Mouse (Mus musculus): ENCODE results near the gene Spata18. TPM values are rescaled to one million over a fixed set of nuclear protein-coding genes. Genes with fewer than 3 reads are reported as not detected.

Gene Spata18
- not detected for polyA plus RNA-seq (2012; fragmentation: generic; extraction: Trizol)

- peak within 1 kb of the TSS; percentile 19 for H3K4me3 ChIP-seq
- peak within 1 kb of the TSS; percentile 31 for H3ac ChIP-seq (ENCODE audit: control insufficient read depth, insufficient read length)
- H3K36me3 ChIP-seq (ENCODE audit: control insufficient read depth, insufficient read depth) = no peaks in the 10 kb centered on the region
- H3K4me2 ChIP-seq (ENCODE audit: low read depth) = peak within 1 kb of the TSS; percentile 89
- H3K27me3 ChIP-seq (ENCODE audit: control insufficient read depth, insufficient read depth, insufficient read length) = peaks cover 33% of the 10 kb centered on the region
- TF ChIP-seq REST (IDR thresholded peaks at IDR 0.05; ENCODE audit: insufficient read depth, insufficient read length) (no peak), E2F4 (IDR thresholded peaks at IDR 0.05; ENCODE audit: insufficient read depth) (no peak), POLR2A (IDR thresholded peaks at IDR 0.05; ENCODE audit: insufficient read length, low read depth) (no peak), CEBPB (IDR thresholded peaks at IDR 0.05; ENCODE audit: insufficient read depth, poor library complexity, severe bottlenecking) (no peak), MYOG (IDR thresholded peaks at IDR 0.05; ENCODE audit: control insufficient read depth in 1 of 3, insufficient read depth in 1 of 3, insufficient read length in 2 of 3, low read depth in 2 of 3) (no peak), MYOD1 (IDR thresholded peaks at IDR 0.05; ENCODE audit: control insufficient read depth in 1 of 3, insufficient read length in 2 of 3, low read depth in 2 of 3) (no peak), MAX (IDR thresholded peaks at IDR 0.05; ENCODE audit: low read depth) (no peak), POLR2AphosphoS2 (IDR thresholded peaks at IDR 0.05; ENCODE audit: insufficient read length, low read depth) (no peak), SRF (IDR thresholded peaks at IDR 0.05; ENCODE audit: control insufficient read depth, insufficient read length, low read depth) (no peak), TCF12 (IDR thresholded peaks at IDR 0.05; ENCODE audit: insufficient read depth, poor library complexity, severe bottlenecking) (no peak), TCF3 (IDR thresholded peaks at IDR 0.05; ENCODE audit: insufficient read length, low read depth) (no peak)
- H3K79me2 ChIP-seq (ENCODE audit: control insufficient read depth, insufficient read depth) = peaks cover 6% of the 10 kb centered on the region
Measured at GRCm38 (mm10) chr5:73651061-73651854, at the start of gene Spata18. Gene Spata18 (plus strand): TSS chr5:73651379.

- H3K79me2 ChIP-seq (ENCODE audit: control insufficient read depth, insufficient read depth) = no peaks in the 10 kb centered on the region
- no peak overlapping the region for H3ac ChIP-seq (ENCODE audit: control insufficient read depth, insufficient read length)
- TF ChIP-seq POLR2A (IDR thresholded peaks at IDR 0.05; ENCODE audit: insufficient read length, low read depth) (no peak), USF1 (IDR thresholded peaks at IDR 0.05; ENCODE audit: low read depth) (no peak), MYOG (IDR thresholded peaks at IDR 0.05; ENCODE audit: control insufficient read depth in 1 of 3, insufficient read depth in 1 of 3, insufficient read length in 2 of 3, low read depth in 2 of 3) (no peak)
- no peaks in the 10 kb centered on the region for H3K36me3 ChIP-seq (ENCODE audit: control insufficient read depth, insufficient read depth)
- no peak overlapping the region for H3K4me3 ChIP-seq
- H3K4me2 ChIP-seq (ENCODE audit: low read depth) = no peak overlapping the region
- H3K27me3 ChIP-seq (ENCODE audit: control insufficient read depth, insufficient read depth, insufficient read length) = no peaks in the 10 kb centered on the region
Measured at GRCm38 (mm10) chr5:73602865-73603264, 48.3 kb upstream of the Spata18 start.

- no peak overlapping the region for H3K4me3 ChIP-seq
- no peak overlapping the region for H3K4me2 ChIP-seq (ENCODE audit: low read depth)
- no peak for TF ChIP-seq MYOD1 (IDR thresholded peaks at IDR 0.05; ENCODE audit: control insufficient read depth in 1 of 3, insufficient read length in 2 of 3, low read depth in 2 of 3)
- no peaks in the 10 kb centered on the region for H3K36me3 ChIP-seq (ENCODE audit: control insufficient read depth, insufficient read depth)
- no peak overlapping the region for H3ac ChIP-seq (ENCODE audit: control insufficient read depth, insufficient read length)
- no peaks in the 10 kb centered on the region for H3K27me3 ChIP-seq (ENCODE audit: control insufficient read depth, insufficient read depth, insufficient read length)
- no peaks in the 10 kb centered on the region for H3K79me2 ChIP-seq (ENCODE audit: control insufficient read depth, insufficient read depth)
Measured at GRCm38 (mm10) chr5:73604542-73604941, 46.6 kb upstream of the Spata18 start.

- TF ChIP-seq USF1 (IDR thresholded peaks at IDR 0.05; ENCODE audit: low read depth) (no peak), E2F4 (IDR thresholded peaks at IDR 0.05; ENCODE audit: insufficient read depth) (no peak), MAX (IDR thresholded peaks at IDR 0.05; ENCODE audit: low read depth) (no peak), POLR2A (IDR thresholded peaks at IDR 0.05; ENCODE audit: insufficient read length, low read depth) (no peak), REST (IDR thresholded peaks at IDR 0.05; ENCODE audit: insufficient read depth, insufficient read length) (no peak), SRF (IDR thresholded peaks at IDR 0.05; ENCODE audit: control insufficient read depth, insufficient read length, low read depth) (no peak), POLR2AphosphoS2 (IDR thresholded peaks at IDR 0.05; ENCODE audit: insufficient read length, low read depth) (no peak), MYOD1 (IDR thresholded peaks at IDR 0.05; ENCODE audit: control insufficient read depth in 1 of 3, insufficient read length in 2 of 3, low read depth in 2 of 3) (no peak), TCF3 (IDR thresholded peaks at IDR 0.05; ENCODE audit: insufficient read length, low read depth) (no peak)
- no peak overlapping the region for H3ac ChIP-seq (ENCODE audit: control insufficient read depth, insufficient read length)
- H3K79me2 ChIP-seq (ENCODE audit: control insufficient read depth, insufficient read depth) = no peaks in the 10 kb centered on the region
- H3K27me3 ChIP-seq (ENCODE audit: control insufficient read depth, insufficient read depth, insufficient read length) = no peaks in the 10 kb centered on the region
- no peak overlapping the region for H3K4me2 ChIP-seq (ENCODE audit: low read depth)
- no peaks in the 10 kb centered on the region for H3K36me3 ChIP-seq (ENCODE audit: control insufficient read depth, insufficient read depth)
- no peak overlapping the region for H3K4me3 ChIP-seq
Measured at GRCm38 (mm10) chr5:73604964-73605363, 46.2 kb upstream of the Spata18 start.

GRCm38 (mm10) chr5:73611071-73611470, 40.1 kb upstream of the Spata18 start:
- no peak overlapping the region for H3ac ChIP-seq (ENCODE audit: control insufficient read depth, insufficient read length)
- peaks cover 4% of the 10 kb centered on the region for H3K27me3 ChIP-seq (ENCODE audit: control insufficient read depth, insufficient read depth, insufficient read length)
- H3K36me3 ChIP-seq (ENCODE audit: control insufficient read depth, insufficient read depth) = no peaks in the 10 kb centered on the region
- no peak for TF ChIP-seq TCF3 (IDR thresholded peaks at IDR 0.05; ENCODE audit: insufficient read length, low read depth)
- no peak for TF ChIP-seq SRF (IDR thresholded peaks at IDR 0.05; ENCODE audit: control insufficient read depth, insufficient read length, low read depth)
- no peak for TF ChIP-seq MYOG (IDR thresholded peaks at IDR 0.05; ENCODE audit: control insufficient read depth in 1 of 3, insufficient read depth in 1 of 3, insufficient read length in 2 of 3, low read depth in 2 of 3)
- no peak for TF ChIP-seq POLR2AphosphoS2 (IDR thresholded peaks at IDR 0.05; ENCODE audit: insufficient read length, low read depth)
- TF ChIP-seq MAX (IDR thresholded peaks at IDR 0.05; ENCODE audit: low read depth) = no peak
- TF ChIP-seq TCF12 (IDR thresholded peaks at IDR 0.05; ENCODE audit: insufficient read depth, poor library complexity, severe bottlenecking) = no peak
- no peak for TF ChIP-seq E2F4 (IDR thresholded peaks at IDR 0.05; ENCODE audit: insufficient read depth)
- no peak for TF ChIP-seq USF1 (IDR thresholded peaks at IDR 0.05; ENCODE audit: low read depth)
- TF ChIP-seq MYOD1 (IDR thresholded peaks at IDR 0.05; ENCODE audit: control insufficient read depth in 1 of 3, insufficient read length in 2 of 3, low read depth in 2 of 3) = no peak
- TF ChIP-seq CEBPB (IDR thresholded peaks at IDR 0.05; ENCODE audit: insufficient read depth, poor library complexity, severe bottlenecking) = no peak
- no peak for TF ChIP-seq POLR2A (IDR thresholded peaks at IDR 0.05; ENCODE audit: insufficient read length, low read depth)
- TF ChIP-seq REST (IDR thresholded peaks at IDR 0.05; ENCODE audit: insufficient read depth, insufficient read length) = no peak
- no peaks in the 10 kb centered on the region for H3K79me2 ChIP-seq (ENCODE audit: control insufficient read depth, insufficient read depth)
- H3K4me3 ChIP-seq = no peak overlapping the region
- H3K4me2 ChIP-seq (ENCODE audit: low read depth) = no peak overlapping the region

All from myocyte (in vitro differentiated cells).